Mouse (Mus musculus) left cerebral cortex, adult 11 months (tissue): ENCODE results near the gene Dock1.

Experiments used
- DNase-seq: peaks from one replicate; pipeline ENCODE4 v3.0.0; 2022; ENCODE audit warnings: low spot score

Dock1 gene

DNA sequence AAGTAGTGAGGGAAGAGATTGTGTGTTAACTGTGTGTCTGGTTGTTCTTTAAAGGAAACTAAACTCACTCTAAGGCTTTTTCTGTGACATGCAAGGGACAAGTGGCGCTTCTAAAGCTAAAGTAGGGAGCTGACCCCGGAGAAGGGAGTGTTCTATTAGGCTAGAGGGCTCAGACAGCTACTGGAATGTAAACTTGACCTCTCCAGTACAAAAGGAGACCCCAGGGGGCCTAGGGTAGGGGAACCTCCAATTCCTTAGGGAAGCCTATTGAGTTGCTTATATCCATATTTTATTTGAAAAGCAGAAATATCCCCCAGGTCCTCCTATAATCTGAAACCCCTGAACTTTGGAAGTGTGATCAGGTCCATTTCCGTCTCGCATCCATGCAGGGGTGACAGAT, 499.5 kb downstream of the Dock1 start:
- DNase-seq: no peak

DNA sequence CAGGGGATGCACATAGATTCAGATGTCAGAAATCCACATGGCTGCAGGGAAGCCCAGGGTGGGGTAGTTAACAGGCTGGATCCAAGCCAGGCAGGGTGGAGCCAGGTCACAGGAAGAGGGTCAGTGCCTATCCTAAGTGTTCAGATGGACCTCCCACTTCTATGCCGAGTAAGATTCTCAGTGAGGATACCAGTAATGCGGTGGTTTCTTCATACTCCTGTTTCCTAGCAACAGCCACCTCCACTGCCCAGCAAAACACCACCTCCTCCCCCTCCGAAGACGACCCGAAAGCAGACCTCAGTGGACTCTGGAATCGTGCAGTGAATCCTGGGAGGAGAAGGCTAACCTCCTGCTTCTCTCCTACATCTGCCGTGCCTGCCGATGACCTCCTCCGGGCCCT, 501.8 kb downstream of the Dock1 start:
- no peak for DNase-seq

GRCm38 (mm10) chr7:135194190-135194589, 523.7 kb downstream of the Dock1 start:
- no peak for DNase-seq

- no peak for DNase-seq
Measured at GRCm38 (mm10) chr7:135195631-135196030, 525.2 kb downstream of the Dock1 start.

- DNase-seq: no peak
Measured at GRCm38 (mm10) chr7:135196828-135197227, 526.4 kb downstream of the Dock1 start.

DNA sequence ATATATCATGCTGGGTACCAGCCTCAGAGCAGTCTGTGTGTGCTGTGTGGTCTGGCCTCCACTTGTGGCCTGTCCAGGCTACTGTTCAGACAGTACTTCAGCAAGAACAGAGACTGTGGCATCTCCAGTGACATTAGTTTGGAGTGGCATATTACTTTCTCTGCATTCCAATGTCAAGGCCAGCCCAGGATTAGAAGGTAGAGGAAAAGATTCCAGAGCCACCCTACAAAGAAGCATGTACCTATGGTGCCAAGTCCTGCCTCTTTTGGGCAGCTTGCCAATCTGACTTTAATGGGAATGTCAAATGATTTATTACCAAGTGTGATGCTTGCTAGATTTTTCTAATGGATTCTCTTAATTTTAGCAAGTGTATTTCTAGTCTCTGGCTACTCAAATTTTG, 533.5 kb downstream of the Dock1 start:
- DNase-seq: no peak

DNA sequence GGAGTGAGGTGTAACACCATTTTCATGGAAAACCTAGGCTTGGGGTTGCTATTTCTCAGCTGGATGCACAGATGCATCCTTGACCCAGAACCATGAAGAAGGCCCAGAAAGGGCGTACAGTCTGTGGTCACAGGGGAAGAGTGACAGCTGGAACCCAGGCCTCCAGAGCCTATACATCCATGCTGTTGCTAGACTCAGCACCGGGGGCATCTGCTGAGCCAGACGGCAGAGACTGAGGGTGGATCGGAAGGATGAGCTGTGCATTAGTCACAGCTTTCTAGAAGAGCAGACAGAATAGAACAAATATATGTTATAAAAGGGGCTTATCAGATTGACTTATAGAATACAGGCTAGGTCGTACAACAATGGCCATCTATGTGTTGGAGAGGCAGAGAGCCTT, 534.7 kb downstream of the Dock1 start:
- no peak for DNase-seq

DNA sequence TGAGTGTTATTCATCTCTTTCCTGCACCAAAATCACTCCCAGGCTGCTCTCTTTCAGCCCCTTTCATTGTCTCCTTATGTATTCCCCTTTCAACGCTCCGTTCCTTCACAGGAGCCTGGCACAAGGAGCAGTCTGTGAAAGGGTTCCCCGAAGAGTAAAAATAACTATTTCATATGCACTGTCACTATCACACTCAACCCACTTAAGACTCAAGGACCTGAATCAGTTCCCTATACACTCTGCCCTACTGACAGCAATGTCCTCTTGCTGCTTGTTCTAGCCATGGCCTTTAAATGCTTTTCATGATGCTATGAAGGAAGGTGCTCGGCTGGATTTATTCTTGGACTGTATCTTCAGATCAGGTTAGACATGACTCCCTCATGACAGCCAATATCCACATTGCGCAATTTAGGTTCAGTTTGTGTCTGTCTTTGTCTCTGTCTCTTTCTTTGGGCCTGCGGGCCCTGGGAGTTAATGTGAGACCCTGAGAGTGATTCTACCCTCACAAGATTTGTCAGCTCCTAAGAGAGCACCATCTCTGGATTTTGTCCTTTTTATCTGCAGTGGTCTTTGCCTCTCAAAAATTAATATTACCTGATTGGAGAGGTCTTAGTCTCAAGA, 538.6 kb downstream of the Dock1 start:
- no peak for DNase-seq

- no peak for DNase-seq
Measured at GRCm38 (mm10) chr7:135210296-135210695, 539.8 kb downstream of the Dock1 start.

- no peak for DNase-seq
Measured at GRCm38 (mm10) chr7:135210831-135211230, 540.4 kb downstream of the Dock1 start.

DNA sequence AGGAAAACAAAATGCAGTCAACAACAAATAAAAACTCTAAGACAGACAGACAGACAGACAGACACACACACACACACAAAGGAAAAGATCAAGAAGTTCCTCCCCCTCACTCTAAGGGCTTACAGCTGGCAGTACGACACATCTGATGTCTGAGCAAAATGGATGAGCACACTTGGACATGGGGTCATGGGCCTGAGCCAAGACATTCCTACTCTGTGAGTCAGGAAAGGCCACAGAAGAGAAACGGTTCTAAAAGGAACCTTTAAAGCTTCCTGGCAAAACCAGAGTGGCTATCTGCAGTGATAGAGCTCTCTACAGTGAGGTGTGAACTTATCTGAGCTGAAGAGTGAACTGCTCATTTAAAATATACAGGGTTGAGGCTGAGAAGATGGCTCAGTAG, 542.1 kb downstream of the Dock1 start:
- DNase-seq: no peak

- DNase-seq: no peak
Measured at GRCm38 (mm10) chr7:135221475-135221874, 551.0 kb downstream of the Dock1 start.
